Mouse (Mus musculus) intestine, embryonic 14.5 days (tissue): Measurements from ENCODE around the gene Olfr169. TPM values are rescaled to one million over a fixed set of nuclear protein-coding genes. Genes with fewer than 3 reads are reported as not detected.
"Not testable (repeated sequence)": the region's sequence is repeated elsewhere in the genome, so short reads cannot be mapped to it uniquely, and the experiment has no call there.

Experiments
- ATAC-seq: fragments of 200-750 bp; cut with Nextera tagmentation; replicated peaks from 2 replicates; pipeline ENCODE4 v1.8.0; 2017; ENCODE audit warnings: low read depth, moderate number of reproducible peaks, moderate TSS enrichment, moderate library complexity; ENCODE audit not compliant: low FRiP score, low TSS enrichment
- DNase-seq: peaks from one replicate; pipeline ENCODE4 v3.0.0-alpha.2; 2018; ENCODE audit warnings: low spot score
- H3K27ac ChIP-seq: fragments of 300-500 bp; sonication (generic); 2 replicates; pipeline ENCODE4 v1.5.1; 2014; ENCODE audit warnings: low read depth, mild to moderate bottlenecking, control low read depth
- H3K27me3 ChIP-seq: fragments of 300-500 bp; sonication (generic); replicated peaks from 2 replicates; pipeline ENCODE4 v1.6.1; 2014; ENCODE audit warnings: low read length, control low read depth; ENCODE audit not compliant: control insufficient read depth, insufficient read depth
- H3K36me3 ChIP-seq: fragments of 300-500 bp; sonication (generic); 2 replicates; pipeline ENCODE4 v1.6.1; 2014; ENCODE audit warnings: low read length, control low read depth; ENCODE audit not compliant: control insufficient read depth, insufficient read depth
- H3K4me1 ChIP-seq: fragments of 300-500 bp; sonication (generic); replicated peaks from 2 replicates; pipeline ENCODE4 v1.6.1; 2014; ENCODE audit warnings: low read length, control low read depth, mixed read lengths; ENCODE audit not compliant: control insufficient read depth, insufficient read depth
- H3K4me2 ChIP-seq: fragments of 300-500 bp; sonication (generic); 2 replicates; pipeline ENCODE4 v1.6.1; 2014; ENCODE audit warnings: low read length
- H3K4me3 ChIP-seq: fragments of 300-500 bp; sonication (generic); 2 replicates; pipeline ENCODE4 v1.5.1; 2014; ENCODE audit warnings: low read depth, low read length, control low read depth, mixed read lengths
- H3K9ac ChIP-seq: fragments of 300-500 bp; sonication (generic); 2 replicates; pipeline ENCODE4 v1.6.1; 2014; ENCODE audit warnings: mild to moderate bottlenecking, low read length
- H3K9me3 ChIP-seq: fragments of 300-500 bp; sonication (generic); 2 replicates; pipeline ENCODE4 v1.6.1; 2016; ENCODE audit warnings: low read length, control low read depth; ENCODE audit not compliant: control insufficient read depth
- WGBS: fragments of 180-500 bp; shearing (Covaris S2); extraction: QIAGEN DNeasy Blood & Tissue Kit; methylation state at CpG from one replicate; pipeline ENCODE4 v1.1.7; 2014; 5-methylcytosine and 5-hydroxymethylcytosine counted together
- polyA plus RNA-seq: library from polyadenylated mRNA; unstranded; fragments of >200 nt; fragmentation: Nextera tagmentation; extraction: Ambion mirVana; gene quantifications from 2 replicates; pipeline ENCODE4 v1.2.1, GENCODE M21; 2014

Gene Olfr169
- not detected in 2 replicates for polyA plus RNA-seq

GRCm38 (mm10) chr16:19571709-19572108 lies at the start of gene Olfr169:
Gene Olfr169, minus strand, starts transcription at chr16:19571809.
- not testable (repeated sequence) for H3K4me3 ChIP-seq, H3K9ac ChIP-seq, H3K36me3 ChIP-seq, H3K9me3 ChIP-seq, ATAC-seq, H3K4me2 ChIP-seq, DNase-seq, H3K27me3 ChIP-seq, H3K27ac ChIP-seq, H3K4me1 ChIP-seq
- WGBS: 85% methylated on average over 2 of the region's 2 CpGs

- 90% methylated on average over 2 of the region's 2 CpGs for WGBS
- not testable (repeated sequence) for H3K9ac ChIP-seq, H3K27me3 ChIP-seq, H3K4me2 ChIP-seq, DNase-seq, H3K36me3 ChIP-seq, H3K4me1 ChIP-seq, H3K4me3 ChIP-seq, H3K9me3 ChIP-seq, ATAC-seq, H3K27ac ChIP-seq
Observed at GRCm38 (mm10) chr16:19611782-19612181, 40.2 kb upstream of the Olfr169 start, which contains the start of gene Olfr170. Gene Olfr170, minus strand, starts transcription at chr16:19611882.

GRCm38 (mm10) chr16:19603166-19603565 lies 31.6 kb upstream of the Olfr169 start:
- Histone ChIP-seq H3K4me1 (no peaks in the 10 kb centered on the region), H3K36me3 (no peaks in the 10 kb centered on the region), H3K27ac (no peak overlapping the region), H3K9me3 (no peaks in the 10 kb centered on the region), H3K9ac (no peak overlapping the region), H3K27me3 (no peaks in the 10 kb centered on the region), H3K4me3 (no peak overlapping the region), H3K4me2 (no peak overlapping the region)
- DNase-seq (no peak), ATAC-seq (no peak)
- 63% methylated on average over 2 of the region's 2 CpGs for WGBS

GRCm38 (mm10) chr16:19553429-19553828 lies 18.2 kb downstream of the Olfr169 start:
- ATAC-seq, H3K36me3 ChIP-seq, H3K9ac ChIP-seq, H3K27me3 ChIP-seq, DNase-seq, H3K4me3 ChIP-seq, H3K27ac ChIP-seq, H3K4me2 ChIP-seq, H3K9me3 ChIP-seq, H3K4me1 ChIP-seq: not testable (repeated sequence)
- WGBS: 86% methylated on average over 7 of the region's 7 CpGs

GRCm38 (mm10) chr16:19552246-19552645 lies 19.4 kb downstream of the Olfr169 start:
- H3K4me3 ChIP-seq, H3K4me1 ChIP-seq, H3K36me3 ChIP-seq, H3K9ac ChIP-seq, H3K9me3 ChIP-seq, H3K4me2 ChIP-seq, DNase-seq, H3K27ac ChIP-seq, ATAC-seq, H3K27me3 ChIP-seq: not testable (repeated sequence)
- 96% methylated on average over 3 of the region's 3 CpGs for WGBS

- no peak within 1 kb of the TSS for H3K27ac ChIP-seq
- DNase-seq: no peak
- no peaks in the 10 kb centered on the region for H3K9me3 ChIP-seq
- no peaks in the 10 kb centered on the region for H3K27me3 ChIP-seq
- H3K36me3 ChIP-seq: no peaks in the 10 kb centered on the region
- no peaks in the 10 kb centered on the region for H3K4me1 ChIP-seq
- H3K9ac ChIP-seq: no peak within 1 kb of the TSS
- ATAC-seq: no peak
- no peak within 1 kb of the TSS for H3K4me2 ChIP-seq
- no peak within 1 kb of the TSS for H3K4me3 ChIP-seq
Observed at GRCm38 (mm10) chr16:19535455-19535854, 36.2 kb downstream of the Olfr169 start, which contains the start of gene Olfr168. Gene Olfr168, minus strand, starts transcription at chr16:19535555.

- no peaks in the 10 kb centered on the region for H3K36me3 ChIP-seq
- H3K27ac ChIP-seq: no peak within 1 kb of the TSS
- ATAC-seq (no peak), DNase-seq (no peak)
- H3K27me3 ChIP-seq: no peaks in the 10 kb centered on the region
- no peak within 1 kb of the TSS for H3K9ac ChIP-seq
- H3K4me2 ChIP-seq: no peak within 1 kb of the TSS
- no peaks in the 10 kb centered on the region for H3K4me1 ChIP-seq
- no peaks in the 10 kb centered on the region for H3K9me3 ChIP-seq
- H3K4me3 ChIP-seq: no peak within 1 kb of the TSS
- WGBS: 81% methylated on average over 2 of the region's 2 CpGs
Observed at GRCm38 (mm10) chr16:19522166-19522565, 49.4 kb downstream of the Olfr169 start, which contains the start of gene Olfr167. Gene Olfr167, minus strand, starts transcription at chr16:19522266.

Other genes starting within 250 kb of the Olfr169 start
- gene Olfr165, start 148.7 kb downstream of the Olfr169 start, polyA plus RNA-seq: not detected in 2 replicates
- not detected in 2 replicates for gene Olfr166, start 88.1 kb downstream of the Olfr169 start, polyA plus RNA-seq
- gene Olfr167, start 49.5 kb downstream of the Olfr169 start, polyA plus RNA-seq: not detected in 2 replicates
- not detected in 2 replicates for gene Olfr168, start 36.3 kb downstream of the Olfr169 start, polyA plus RNA-seq
- not detected in 2 replicates for gene Olfr170, start 40.1 kb upstream of the Olfr169 start, polyA plus RNA-seq
- not detected in 2 replicates for gene Olfr171, start 58.1 kb upstream of the Olfr169 start, polyA plus RNA-seq
- gene Lamp3, start 134.6 kb upstream of the Olfr169 start, polyA plus RNA-seq: 0.08 TPM in 1 of 2 replicates, not detected in the other
- 18.5 and 25.0 TPM in 2 replicates for gene B3gnt5, start 188.4 kb upstream of the Olfr169 start, polyA plus RNA-seq